Mouse (Mus musculus): ENCODE results near the gene Atp6v0d1. TPM values are rescaled to one million over a fixed set of nuclear protein-coding genes. Genes with fewer than 3 reads are reported as not detected.
"Not testable (repeated sequence)": the region's sequence is repeated elsewhere in the genome, so short reads cannot be mapped to it uniquely, and the experiment has no call there.

The Atp6v0d1 gene
- total RNA-seq, 2 experiments from 2014 or later = 103 to 113 TPM

DNA sequence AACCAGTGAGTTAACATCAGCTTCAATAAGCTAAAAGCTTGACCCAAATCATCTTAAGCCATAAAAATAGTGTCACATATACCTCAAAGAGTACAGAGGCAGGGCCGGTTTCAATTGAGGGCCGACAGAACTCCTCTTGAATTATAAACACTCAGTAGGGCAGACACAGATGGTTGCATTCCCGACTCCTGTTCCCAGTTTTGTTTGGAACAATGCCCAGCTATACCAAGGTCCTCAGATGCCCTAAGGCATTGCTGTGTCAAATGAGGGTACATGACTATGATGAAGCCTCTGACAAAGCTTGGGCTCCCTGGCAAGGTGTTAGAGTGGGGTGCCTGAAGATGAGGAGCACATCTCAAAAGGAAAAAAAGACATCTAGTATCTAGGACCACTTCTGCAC lies 9.7 kb upstream of the Atp6v0d1 start:
- no peak for DNase-seq (ENCODE audit: low spot score in 2 of 2)

DNA sequence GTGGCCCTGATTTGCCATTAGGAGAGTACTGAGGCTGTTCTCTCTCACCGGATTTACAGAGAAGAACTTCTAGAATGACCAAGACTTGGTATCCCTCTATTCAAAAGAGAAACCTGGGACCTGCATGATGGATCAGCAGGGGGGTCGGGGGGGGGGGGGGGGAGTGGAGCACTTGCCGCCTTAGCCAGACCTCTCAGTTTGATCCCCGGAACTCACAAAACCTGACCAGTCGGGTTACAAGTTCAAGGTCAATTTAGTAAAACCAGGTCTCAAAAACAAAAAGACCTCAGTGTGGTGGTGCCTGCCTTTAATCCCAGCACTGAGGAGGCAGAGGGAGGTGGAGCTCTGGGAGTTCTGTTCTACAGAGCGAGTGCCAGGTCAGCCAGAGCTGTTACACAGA lies 8.9 kb upstream of the Atp6v0d1 start:
- DNase-seq (ENCODE audit: low spot score in 2 of 2) = no peak

DNA sequence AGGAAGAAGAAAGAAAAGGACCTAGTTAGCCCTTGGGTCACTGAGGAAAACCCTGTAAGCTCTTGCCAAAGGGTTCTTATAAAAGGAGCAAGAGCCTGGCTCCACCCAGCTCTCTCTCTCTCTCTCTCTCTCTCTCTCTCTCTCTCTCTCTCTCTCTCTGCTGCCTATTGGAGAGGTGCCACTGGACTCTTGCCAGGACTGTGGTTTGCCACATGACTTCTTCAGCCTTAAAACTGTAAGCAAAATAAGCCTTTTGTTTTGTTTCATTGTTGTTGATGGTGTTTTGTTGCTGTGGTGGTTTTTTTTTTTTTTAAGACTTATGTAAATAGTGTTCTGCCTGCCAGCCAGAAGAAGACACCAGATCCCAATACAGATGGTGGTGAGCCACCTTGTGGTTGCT lies 7.6 kb upstream of the Atp6v0d1 start:
- DNase-seq (ENCODE audit: low spot score in 2 of 2) = no peak

DNA sequence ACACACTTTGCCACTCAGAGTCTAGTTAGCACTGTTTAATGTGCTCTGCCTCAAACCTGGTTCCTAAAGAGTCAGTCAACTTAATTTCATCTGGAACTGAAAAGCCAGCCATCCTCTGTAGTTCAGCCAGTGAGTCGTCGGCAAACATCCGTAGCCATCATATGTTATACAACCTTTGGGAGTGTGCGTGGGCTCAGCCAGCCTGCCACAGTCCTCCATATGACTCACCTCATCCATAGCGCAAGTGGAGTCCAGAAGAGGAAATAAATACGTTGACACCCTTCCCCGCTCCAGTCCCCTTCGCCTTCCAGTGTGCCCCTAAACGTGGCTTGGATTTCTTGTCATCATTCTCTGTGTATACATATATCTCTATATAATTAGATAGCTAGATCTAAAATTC lies 6.0 kb upstream of the Atp6v0d1 start:
- DNase-seq (ENCODE audit: low spot score in 2 of 2) = no peak

DNA sequence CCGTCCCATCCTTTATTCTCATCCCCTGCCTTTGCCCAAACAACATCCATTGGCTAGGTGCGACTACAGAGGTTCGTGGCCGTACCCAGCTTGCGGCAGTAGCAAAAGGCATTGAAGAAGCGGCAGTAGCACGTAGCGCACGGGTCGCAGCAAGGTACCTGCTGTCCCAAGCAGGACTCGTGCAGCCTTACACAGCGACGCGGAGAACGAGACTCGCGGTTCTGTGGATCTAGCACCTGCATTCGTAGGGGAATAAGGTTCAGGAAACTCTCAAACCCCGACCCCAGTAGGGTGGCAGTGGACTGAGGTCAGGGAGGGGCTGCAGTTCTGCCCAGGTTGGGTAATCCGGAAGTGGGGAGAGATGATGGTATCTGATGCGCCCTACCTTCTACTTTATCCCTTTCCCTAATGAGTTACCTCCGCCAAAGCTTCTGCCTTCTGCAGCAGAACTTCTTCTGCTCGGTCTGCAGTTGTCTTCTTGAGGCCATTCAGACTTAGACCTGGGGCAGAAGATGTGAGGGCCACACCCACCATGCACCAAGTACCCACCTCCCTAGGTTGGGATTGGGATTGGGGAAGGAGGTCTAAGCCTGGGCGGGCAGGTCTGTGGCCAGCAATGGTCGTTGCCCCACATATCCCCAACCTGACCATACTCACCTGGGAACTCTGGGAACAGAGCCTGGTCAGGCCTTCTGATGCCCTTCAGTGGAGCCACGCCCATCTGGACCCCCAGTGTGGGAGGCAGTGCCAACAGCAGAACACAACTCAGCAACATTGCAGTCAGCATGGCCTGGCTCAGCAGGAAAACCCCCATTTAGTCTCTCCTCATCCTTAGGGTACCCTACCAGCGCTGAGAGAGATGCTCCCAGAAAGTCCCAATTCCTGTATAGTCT lies 1.1 kb upstream of the Atp6v0d1 start:
- DNase-seq (ENCODE audit: low spot score in 2 of 2) = peak in 1 of 2 experiments; percentile 8

DNA sequence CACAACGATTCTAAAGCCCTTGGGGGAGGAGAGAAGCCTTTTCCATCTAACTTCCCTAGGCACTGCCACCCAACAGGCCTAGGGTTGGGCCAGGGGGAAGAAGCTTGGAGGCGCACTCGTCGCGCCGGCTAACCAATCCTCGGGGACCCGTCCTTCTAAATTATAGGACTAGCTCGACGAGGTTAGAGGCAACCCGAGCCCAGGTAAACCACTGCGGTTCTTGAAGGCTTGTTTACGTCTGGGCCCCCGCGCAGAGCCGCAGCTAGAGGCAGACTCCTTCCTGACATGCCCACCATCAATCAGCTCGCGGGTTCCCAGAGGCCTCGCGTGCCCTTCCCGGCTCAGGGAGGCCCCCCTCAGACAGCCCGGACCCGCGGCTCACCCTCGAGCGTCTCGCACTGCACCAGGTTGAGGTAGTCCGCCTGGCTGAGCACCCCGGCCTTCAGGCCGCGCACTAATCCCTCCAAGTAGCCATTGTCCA lies 406 bp downstream of the Atp6v0d1 start:
- DNase-seq (ENCODE audit: low spot score in 2 of 2) = no peak

DNA sequence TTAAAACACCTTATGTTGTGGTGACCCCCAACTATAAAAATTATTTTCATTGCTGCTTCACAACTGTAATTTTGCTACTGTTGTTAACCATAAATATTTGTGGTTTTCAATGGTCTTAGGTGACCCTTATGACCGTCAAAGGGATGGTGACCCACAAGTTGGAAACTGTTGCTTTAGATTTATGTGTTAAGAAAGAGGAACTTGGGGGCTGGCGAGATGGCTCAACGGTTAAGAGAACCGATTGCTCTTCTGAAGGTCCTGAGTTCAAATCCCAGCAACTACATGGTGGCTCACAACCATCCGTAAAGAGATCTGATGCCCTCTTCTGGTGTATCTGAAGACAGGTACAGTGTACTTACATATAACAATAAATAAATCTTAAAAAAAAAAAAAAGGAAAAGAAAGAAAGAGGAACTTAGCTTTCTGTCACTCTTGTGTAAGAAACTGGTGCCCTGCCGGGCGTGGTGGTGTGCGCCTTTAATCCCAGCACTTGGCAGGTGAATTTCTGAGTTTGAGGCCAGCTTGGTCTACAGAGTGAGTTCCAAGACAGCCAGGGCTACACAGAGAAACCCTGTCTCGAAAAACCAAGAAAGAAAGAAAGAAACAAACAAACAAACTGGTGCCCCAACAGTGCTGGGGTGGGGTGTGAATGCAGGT lies 1.1 kb downstream of the Atp6v0d1 start:
- not testable (repeated sequence) for DNase-seq (ENCODE audit: low spot score in 2 of 2)

DNA sequence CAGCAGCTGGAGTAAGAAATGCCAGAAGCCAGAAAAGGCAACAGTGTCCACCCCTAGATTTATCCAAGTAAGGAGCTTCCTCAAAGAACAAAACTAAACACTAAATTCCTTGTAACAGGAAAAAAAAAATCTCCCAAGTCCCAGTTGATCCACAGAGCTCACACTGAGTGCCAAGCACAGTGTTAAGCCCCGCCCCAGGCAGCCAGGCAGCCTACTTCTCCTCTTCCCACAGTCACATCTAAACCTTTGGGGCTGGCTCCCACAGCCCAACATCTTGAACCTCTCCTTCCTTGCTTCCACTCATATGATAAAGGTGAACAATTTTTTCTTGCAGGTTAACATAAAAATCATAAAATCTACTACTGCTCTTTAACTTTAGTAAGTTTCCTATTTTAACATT lies 2.0 kb downstream of the Atp6v0d1 start:
- DNase-seq (ENCODE audit: low spot score in 2 of 2) = no peak

DNA sequence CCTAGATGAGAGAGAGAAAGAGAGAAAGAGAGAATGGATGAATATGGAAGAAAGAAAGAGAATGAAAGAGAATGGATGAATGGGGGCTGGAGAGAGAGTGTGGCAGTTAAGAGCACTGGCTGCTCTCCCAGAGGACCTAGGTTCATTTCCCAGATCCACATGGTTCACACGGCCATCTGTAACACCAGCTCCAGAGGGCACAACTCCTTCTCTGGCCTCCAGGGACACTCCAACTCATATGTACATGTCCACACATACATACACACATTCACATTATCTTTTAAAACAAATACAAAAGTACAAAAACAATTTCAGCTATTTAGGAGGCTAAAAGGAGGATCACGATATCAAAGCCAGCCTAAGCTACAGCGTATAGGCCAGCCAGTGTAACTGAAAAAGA lies 3.0 kb downstream of the Atp6v0d1 start:
- DNase-seq (ENCODE audit: low spot score in 2 of 2) = no peak

DNA sequence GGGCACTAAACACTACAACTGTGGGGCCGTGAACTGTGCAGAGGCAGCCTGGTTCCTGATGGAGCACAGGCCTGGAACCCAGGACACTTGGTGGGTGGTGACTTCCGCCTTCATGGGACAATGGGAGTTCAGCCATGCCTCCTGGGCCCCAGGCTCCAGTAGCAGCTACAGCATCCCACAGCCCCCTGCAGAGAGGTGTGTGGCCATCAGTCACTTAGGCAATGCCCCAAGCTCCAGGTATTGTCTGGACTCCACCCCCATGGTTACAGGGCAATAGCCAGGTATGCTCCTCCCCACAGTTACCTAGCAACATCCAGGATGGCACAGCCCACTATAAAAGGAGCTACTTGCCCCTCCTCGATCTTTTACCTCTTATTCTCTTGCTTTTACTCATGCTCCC lies 10.6 kb downstream of the Atp6v0d1 start:
- no peak for DNase-seq (ENCODE audit: low spot score in 2 of 2)

DNA sequence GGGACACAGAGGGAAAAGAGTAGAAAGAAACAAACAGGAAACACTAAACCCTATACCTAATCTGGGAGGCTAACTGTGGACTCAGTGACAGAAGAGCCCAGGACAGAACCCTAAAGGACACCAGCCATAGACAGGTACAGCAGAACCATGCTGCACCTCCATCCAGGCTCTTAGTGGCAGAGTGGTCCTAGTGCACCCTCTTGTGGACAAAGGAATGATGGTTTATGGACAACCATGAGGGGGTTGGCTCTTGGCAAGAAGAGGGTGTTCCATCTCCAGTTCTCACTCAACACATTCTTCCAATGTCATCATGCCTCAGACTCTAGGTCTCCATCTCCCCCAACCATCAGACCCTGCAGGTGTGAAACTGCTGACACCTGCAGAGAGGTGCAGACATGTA lies 11.8 kb downstream of the Atp6v0d1 start:
- DNase-seq (ENCODE audit: low spot score in 2 of 2) = peak in 1 of 2 experiments; percentile 37

DNA sequence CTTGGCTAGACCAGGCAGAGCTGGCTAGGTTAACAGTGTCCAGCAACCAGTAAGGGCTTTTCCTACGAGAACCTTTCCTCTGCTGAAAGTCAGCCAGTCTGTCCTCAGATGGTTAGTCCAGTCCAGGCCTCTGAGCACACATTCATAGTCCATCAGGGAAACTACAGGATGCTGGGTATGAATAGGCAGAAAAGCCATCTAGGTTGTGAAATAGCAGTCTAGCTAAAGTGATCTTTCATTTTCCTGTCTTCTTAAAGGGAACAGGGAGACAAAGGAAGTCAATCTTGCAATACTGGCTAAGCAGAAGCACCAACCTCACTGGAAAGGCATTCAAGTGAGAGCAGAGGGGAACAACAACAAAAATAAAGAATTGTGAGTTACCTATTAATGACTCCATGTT lies 13.0 kb downstream of the Atp6v0d1 start:
- no peak for DNase-seq (ENCODE audit: low spot score in 2 of 2)

DNA sequence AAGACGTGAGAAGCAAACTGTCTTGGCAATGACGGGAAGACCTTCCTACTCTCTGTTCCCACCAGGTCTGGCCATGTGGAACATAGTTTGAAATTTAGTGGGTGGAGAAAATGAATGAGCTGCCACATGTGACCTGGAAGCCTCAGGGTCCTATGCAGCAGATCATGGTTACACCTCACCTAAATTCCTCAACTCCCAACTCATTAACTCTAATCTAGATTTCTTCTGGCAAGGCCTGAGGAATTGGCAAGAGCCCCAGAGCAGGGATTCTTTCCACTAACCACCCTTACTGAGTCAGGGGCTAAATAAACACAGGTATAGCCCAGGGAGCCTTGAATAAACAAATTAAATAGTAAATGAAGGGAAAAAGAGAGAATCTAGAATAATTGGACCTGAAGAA lies 13.8 kb downstream of the Atp6v0d1 start:
- no peak for DNase-seq (ENCODE audit: low spot score in 2 of 2)

DNA sequence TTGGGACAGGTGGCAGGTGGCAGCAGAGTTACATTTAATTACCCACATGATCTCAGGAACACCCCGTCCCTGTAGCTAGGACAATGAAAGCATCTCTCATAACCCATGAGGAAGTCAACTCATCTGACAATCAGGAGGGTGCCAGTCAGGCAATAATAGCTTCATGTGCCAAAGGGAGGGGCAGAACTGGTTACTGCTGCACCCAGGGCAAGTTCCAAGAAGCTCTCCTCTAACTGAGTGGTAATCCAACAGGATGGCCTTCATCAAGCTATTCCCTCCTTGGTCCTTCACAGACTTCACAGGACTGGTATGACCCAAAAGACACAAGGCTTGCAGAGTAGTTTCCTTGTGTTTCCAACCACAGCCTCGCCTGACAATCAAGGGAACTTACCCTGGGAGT lies 15.8 kb downstream of the Atp6v0d1 start:
- DNase-seq (ENCODE audit: low spot score in 2 of 2) = no peak

DNA sequence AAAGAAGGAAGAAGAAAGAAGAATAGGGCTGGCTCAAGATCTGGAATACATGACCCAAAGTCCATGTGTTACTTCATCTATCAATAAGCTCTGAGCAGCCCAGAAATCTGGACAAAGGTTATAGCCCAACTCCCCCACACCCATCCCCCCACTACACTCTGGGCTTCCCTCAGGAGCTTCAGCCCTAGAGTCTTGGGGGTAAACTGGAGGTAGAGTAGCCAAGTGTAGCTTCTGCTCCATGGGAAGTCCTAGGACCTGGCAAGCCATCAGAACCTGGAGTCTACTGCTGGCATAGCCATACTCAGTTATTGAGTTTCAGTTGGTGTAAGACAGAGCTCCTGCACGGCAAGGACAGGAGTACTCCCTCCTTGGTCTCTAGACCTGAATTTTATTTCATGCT lies 16.3 kb downstream of the Atp6v0d1 start:
- DNase-seq (ENCODE audit: low spot score in 2 of 2) = no peak

DNA sequence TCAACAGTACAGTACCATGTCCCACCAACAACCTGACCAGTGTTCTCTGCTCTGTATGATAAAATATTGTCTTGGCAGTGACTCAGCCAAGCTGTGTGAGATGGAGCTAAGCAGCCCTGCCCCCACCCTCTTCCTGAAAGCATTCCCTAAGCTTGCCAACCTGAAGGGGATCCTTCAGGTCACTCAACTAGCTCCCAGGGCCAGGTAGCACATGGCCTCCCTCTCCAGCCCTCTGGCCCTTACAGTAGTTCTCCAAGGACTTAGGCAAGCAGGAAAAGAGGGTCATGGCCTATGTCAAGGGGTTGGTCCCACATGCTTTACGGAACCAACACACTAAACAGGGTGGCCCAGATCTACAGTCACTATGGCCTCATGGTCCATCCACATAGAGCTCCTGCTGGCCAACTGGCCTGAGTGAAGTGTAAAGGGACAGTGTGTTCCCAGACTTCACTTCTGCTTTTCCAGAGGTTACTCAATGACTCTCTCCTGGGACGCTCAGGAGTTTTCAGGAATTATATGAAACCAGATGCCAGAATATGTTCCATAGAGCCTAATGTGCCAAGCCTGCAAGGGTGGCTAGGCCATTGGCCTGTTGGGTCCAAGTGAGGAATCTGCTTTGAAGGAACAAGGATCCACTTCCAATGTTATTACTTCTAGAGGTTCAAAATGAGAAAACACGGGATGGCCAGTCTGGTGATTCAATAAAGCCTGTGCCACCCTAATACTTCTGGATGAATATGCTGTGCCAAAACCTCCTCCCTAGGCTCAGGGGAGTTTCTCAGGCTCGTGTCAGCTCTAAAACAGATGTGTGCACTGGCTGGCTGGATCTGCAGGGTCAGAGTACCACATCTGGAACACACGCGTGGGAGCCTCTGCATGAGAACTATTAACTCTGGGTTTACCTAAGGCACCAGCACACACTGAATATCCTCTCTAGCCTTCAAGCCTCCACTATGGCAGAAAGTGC lies 19.2 kb downstream of the Atp6v0d1 start:
- DNase-seq (ENCODE audit: low spot score in 2 of 2) = no peak

DNA sequence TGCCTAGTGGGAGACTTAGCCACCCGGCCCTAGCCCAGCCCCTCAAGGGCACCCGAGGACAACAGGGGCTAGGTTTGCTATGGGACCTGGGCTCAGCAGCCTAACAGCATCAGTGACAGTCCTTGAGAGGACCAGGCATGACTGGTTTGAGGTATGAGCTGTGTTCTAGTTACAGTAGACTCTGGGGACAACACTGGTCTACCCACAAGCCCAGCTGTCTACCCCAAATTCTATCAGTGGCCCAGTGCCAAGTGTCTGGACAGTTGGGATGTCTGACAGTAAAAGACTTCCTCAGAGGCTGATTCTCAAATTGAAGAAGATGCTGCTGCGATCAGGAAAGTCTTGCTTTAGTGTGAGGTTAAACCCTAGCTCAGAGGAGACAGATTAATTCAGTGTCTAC lies 20.6 kb downstream of the Atp6v0d1 start:
- DNase-seq (ENCODE audit: low spot score in 2 of 2) = no peak

DNA sequence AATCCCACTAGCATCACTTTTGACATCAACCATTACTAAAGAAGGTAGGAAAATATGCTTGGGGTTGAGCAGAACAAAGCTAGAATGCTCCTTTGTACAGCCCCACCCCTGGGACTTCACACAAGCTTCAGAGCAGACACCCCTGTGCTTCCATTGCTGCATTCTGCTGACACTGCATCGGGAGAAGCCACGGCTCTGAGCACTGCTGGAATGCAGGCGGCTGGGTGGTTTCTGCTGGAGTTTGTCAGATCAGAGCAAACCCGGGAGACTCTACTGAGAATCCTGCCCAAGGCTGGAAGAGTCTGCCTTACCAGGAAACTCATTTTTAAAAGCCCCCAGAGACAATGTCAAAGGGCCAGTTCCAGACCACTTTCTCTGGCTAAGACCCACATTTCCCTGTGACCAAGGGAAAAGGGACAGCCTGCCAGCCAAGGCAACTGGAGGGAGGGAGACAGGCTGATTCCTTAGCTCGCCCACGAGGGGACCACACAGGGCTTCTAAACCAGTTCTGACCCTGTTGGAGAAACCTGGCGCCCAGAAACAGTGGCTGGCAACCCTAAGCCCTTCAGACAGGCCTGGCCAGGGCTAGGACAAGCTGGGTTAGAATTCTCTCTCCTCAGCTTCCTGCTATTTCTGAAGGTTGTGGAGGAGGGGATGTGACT lies 21.2 kb downstream of the Atp6v0d1 start:
- DNase-seq (ENCODE audit: low spot score in 2 of 2) = no peak

DNA sequence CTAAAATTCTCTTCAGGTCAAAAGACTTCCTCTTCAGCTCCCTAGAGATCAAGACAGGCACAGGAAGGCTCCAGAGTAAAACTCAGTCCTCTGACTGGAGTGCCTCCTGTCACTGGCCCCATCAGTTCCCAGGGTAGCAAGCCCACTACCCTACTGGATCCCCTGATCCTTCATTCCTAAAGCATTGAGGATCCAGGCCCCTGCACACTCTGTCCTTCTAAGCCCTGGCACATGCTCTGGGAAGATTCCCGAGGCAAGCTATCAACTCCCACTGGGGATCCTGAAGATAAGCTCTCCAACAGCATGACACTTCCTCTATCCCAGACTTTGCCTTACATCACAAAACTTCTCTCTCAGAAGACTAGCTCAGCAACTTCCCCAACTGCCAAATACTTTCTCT lies 22.1 kb downstream of the Atp6v0d1 start:
- DNase-seq (ENCODE audit: low spot score in 2 of 2) = no peak

DNA sequence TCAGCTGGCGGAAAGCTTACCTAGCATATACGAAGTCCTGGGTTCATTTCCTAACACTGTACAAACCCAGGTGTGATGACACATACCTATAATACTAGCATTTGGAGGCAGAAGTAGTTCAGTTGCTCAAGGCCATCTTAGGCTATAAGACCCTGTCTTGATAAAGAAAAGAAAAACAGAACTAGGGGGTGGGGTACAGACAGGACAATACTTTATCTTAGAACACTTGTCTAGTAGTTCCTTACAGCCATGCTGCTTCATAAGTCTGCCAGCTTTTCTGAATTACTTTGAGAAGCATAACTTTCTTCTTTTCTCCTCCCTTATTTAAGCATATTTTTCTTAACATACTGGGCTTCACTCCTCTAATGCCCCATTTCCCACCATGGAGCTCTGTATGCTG lies 23.0 kb downstream of the Atp6v0d1 start:
- no peak for DNase-seq (ENCODE audit: low spot score in 2 of 2)

All from adrenal gland, postnatal 4 days (tissue).